ENCODE assay signal across 24 mouse cellular contexts in the genomic region with DNA sequence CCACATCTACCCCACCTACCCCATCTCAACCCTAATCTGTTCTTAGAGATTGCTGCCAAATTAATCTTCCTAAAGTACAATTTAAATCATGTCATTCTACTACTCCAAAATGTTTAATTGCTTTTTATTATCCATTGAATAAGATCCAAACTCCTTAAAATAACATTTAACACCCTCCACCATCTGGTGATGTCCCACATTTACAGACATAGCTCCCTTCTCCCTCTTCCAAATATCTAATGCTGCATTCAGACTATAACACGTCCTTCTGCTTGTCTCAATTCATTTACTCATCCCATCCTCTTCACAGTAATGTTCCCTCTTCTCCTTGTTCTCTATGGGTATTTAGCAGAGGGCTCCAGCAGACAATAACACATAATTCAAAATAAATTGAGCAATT.
DNase-seq lines count a peak whose midpoint lies in the region; ATAC-seq lines count a peak whose summit lies in the region.
"Had no signal": no experiment of that assay in that cellular context is flagged by ENCODE, and none has a peak within 500 bp of the region (broad histone marks: within the 10 kb centered on the region; RNA-seq: fewer than 3 reads in every experiment).

No protein-coding gene starts in this region.

- ATAC-seq in frontal cortex, adult (ENCODE audit: low TSS enrichment), result peak; percentile 91
- ATAC-seq: activated CD4-positive, CD25-positive, alpha-beta regulatory T cell, adult 4 months; intestine, embryonic 16.5 days; midbrain, embryonic 15.5 days had no signal

- intact Hi-C loops in left cerebral cortex, postnatal 4 days (cut with DNase I), result no loop called here

- peak; percentile 48 for DNase-seq in cerebellum, adult 9-10 months
- DNase-seq in cerebellum, postnatal 25 days, result no peak
- no peak for DNase-seq in frontal cortex, postnatal 14 days (ENCODE audit: low spot score in 2 of 2)
- peak; percentile 34 for DNase-seq in left cerebral cortex, adult 11 months (ENCODE audit: low spot score)
- no peak for DNase-seq in left cerebral cortex, postnatal 4 days
- DNase-seq in telencephalon, adult 2 months (ENCODE audit: low read depth, low spot score), result peak; percentile 81
- DNase-seq: adrenal gland, adult 2 months; adrenal gland, postnatal 36 days; cerebellum, adult 8-10 months; embryo, embryonic 11 days; gastrocnemius, adult 2 months; heart, adult 2 months; heart, postnatal 4 days; kidney, adult 8-10 months; kidney, postnatal 4 days; layer of hippocampus, postnatal 36 days; lung, embryonic 14.5 days; lung, postnatal 14 days; right cerebral cortex, postnatal 25 days; thymus, postnatal 14 days had no signal

Comparison
In these comparisons a context has a peak if more than half of its experiments do, and no peak if none do; other contexts are left out.
1. DNase-seq: peak in cerebellum, adult 9-10 months (single experiment), left cerebral cortex, adult 11 months (single experiment) and telencephalon, adult 2 months (single experiment); none in cerebellum, postnatal 25 days (0 of 2), frontal cortex, postnatal 14 days (0 of 2) and left cerebral cortex, postnatal 4 days (single experiment).